Mouse (Mus musculus) megakaryocyte, embryonic 14.5 days (primary cell): ENCODE measurements around the gene Lce3e.

Source experiments
- FLI1 ChIP-seq: IDR thresholded peaks from 2 replicates; pipeline ENCODE4 v1.6.1; 2012; ENCODE audit warnings: low read length, inconsistent platforms, mixed read lengths
- GATA1 ChIP-seq: IDR thresholded peaks from 3 replicates; pipeline ENCODE4 v1.6.1; 2012; ENCODE audit warnings: mixed read lengths, low read length, inconsistent platforms, borderline replicate concordance

GRCm38 (mm10) chr3:92932679-92933078 is 34.2 kb upstream of the Lce3e start, which contains the start of gene Lce3b:
- TF ChIP-seq GATA1: no peak
- no peak for TF ChIP-seq FLI1
